Mouse (Mus musculus) erythroblast, embryonic 14.5 days (primary cell): Measurements from ENCODE around the gene Lor. TPM values are rescaled to one million over a fixed set of nuclear protein-coding genes. Genes with fewer than 3 reads are reported as not detected.

Source experiments
- H3K27me3 ChIP-seq: 2 replicates; pipeline ENCODE4 v1.6.1; 2012; ENCODE audit warnings: inconsistent platforms; ENCODE audit not compliant: control insufficient read depth
- H3K36me3 ChIP-seq: 2 replicates; pipeline ENCODE4 v1.6.1; 2012; ENCODE audit warnings: mild to moderate bottlenecking, inconsistent platforms; ENCODE audit not compliant: control insufficient read depth
- H3K4me1 ChIP-seq: 2 replicates; pipeline ENCODE4 v1.6.1; 2012; ENCODE audit warnings: inconsistent platforms; ENCODE audit not compliant: control insufficient read depth
- H3K4me3 ChIP-seq: replicated peaks from 2 replicates; pipeline ENCODE3; 2012; ENCODE audit warnings: moderate library complexity, mild to moderate bottlenecking, inconsistent platforms
- H3K9me3 ChIP-seq: 2 replicates; pipeline ENCODE4 v1.6.1; 2012; ENCODE audit warnings: low read length, inconsistent platforms, mixed read lengths; ENCODE audit not compliant: control insufficient read depth
- GATA1 ChIP-seq: IDR thresholded peaks from 2 replicates; pipeline ENCODE4 v1.6.1; 2012; ENCODE audit warnings: low read length, inconsistent platforms, mixed read lengths
- TAL1 ChIP-seq: IDR thresholded peaks from 3 replicates; pipeline ENCODE4 v1.6.1; 2012; ENCODE audit warnings: low read length, inconsistent platforms, mixed read lengths
- polyA plus RNA-seq: library from polyadenylated mRNA; stranded (reverse); fragments of >175 nt; gene quantifications from 2 replicates; pipeline ENCODE4 v1.2.3, GENCODE M21; 2012

The Lor gene
- polyA plus RNA-seq, 1 experiment, result not detected

DNA sequence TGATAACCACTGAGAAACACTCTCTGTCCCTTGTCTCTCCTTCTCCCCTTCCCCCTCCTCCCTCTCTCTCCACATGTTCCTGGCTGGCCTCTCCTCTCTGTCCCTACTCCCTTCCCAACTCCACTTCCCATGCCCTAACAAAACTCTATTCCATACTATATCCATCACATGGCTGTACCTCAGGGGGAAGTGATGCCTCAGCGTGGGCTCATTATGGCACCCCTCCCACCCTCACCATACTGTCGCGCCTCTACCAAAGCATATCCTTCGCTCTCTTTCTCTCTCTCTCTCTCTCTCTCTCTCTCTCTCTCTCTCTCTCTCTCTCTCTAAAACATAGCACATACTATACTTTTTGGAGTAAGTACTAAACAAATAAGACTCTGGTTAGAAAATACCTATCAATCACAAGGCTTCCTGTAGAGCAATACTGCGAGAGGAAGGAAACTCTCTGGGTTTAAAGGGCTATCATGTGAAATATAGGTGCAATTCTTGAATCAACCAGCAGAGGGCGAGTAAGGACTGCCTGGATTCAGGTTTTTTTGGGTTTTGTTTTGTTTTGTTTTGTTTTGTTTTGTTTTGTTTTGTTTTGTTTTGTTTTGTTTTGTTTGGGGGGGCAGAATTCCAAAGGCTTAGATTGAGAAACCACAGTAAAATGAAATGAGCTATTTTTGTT lies 32.4 kb downstream of the Lor start:
- H3K36me3 ChIP-seq, result no peaks in the 10 kb centered on the region
- no peaks in the 10 kb centered on the region for H3K9me3 ChIP-seq
- TF ChIP-seq TAL1 (no peak), GATA1 (no peak)
- H3K4me3 ChIP-seq, result no peak overlapping the region
- no peaks in the 10 kb centered on the region for H3K4me1 ChIP-seq
- no peaks in the 10 kb centered on the region for H3K27me3 ChIP-seq

DNA sequence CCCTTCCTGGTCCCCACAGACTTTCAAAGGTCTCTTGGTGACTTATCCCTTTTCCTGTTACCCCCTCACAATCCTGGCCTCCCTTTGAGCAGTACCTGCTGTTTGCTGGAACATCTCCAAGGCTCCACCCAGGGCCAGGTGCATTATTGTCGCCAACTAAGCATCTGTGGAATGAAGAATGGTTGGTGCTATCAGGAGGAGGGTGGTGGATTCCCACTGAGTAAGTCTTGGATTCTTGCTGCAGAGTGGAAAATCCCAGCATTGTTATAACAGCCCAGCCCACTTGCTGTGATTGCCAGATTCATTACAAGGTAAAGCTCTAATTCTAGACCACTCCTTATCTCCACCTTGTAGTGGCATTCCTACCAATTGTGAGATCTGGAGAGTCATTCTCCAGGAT lies 49.0 kb downstream of the Lor start:
- Histone ChIP-seq H3K4me3 (no peak overlapping the region), H3K36me3 (no peaks in the 10 kb centered on the region), H3K4me1 (no peaks in the 10 kb centered on the region), H3K9me3 (no peaks in the 10 kb centered on the region), H3K27me3 (no peaks in the 10 kb centered on the region)
- no peak for TF ChIP-seq GATA1
- no peak for TF ChIP-seq TAL1

DNA sequence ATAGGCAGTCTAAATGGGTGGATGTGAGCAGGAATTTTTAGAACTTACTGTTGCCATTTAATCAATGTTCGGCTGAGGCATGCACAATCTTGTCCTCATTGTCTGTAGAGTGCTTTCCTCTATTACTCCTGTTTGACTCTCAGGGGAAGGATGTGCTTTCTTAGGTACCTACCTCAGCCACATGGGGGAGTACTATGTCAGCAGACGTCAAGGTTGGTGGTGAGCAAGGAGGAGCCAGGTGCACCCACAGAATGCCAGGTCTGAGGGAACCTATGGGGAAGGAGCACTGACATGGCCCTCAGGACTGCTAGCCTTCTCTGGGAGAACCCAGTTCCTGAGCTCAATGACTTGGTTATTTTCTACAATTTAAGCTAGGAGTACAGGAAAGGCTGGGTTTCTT lies 49.7 kb downstream of the Lor start:
- TF ChIP-seq TAL1 (no peak), GATA1 (no peak)
- no peaks in the 10 kb centered on the region for H3K4me1 ChIP-seq
- H3K4me3 ChIP-seq, result no peak overlapping the region
- no peaks in the 10 kb centered on the region for H3K9me3 ChIP-seq
- H3K36me3 ChIP-seq, result no peaks in the 10 kb centered on the region
- no peaks in the 10 kb centered on the region for H3K27me3 ChIP-seq

Other genes with a start within 250 kb of the Lor start
- not detected in 2 replicates for gene Pglyrp3, start 68.6 kb downstream of the Lor start, polyA plus RNA-seq
- gene Prr9, start 40.8 kb upstream of the Lor start, polyA plus RNA-seq, result not detected in 2 replicates
- gene Lelp1, start 59.6 kb upstream of the Lor start, polyA plus RNA-seq, result not detected in 2 replicates
- not detected in 2 replicates for gene Sprr2a1, start 132.7 kb upstream of the Lor start, polyA plus RNA-seq
- gene Sprr2a2, start 132.8 kb upstream of the Lor start, polyA plus RNA-seq, result 0.01 and 0.02 TPM in 2 replicates
- not detected in 2 replicates for gene Sprr2a3, start 202.3 kb upstream of the Lor start, polyA plus RNA-seq
- not detected in 2 replicates for gene Sprr2b, start 233.5 kb upstream of the Lor start, polyA plus RNA-seq